Mouse (Mus musculus): ENCODE measurements around the gene Capn1.

The Capn1 gene

DNA sequence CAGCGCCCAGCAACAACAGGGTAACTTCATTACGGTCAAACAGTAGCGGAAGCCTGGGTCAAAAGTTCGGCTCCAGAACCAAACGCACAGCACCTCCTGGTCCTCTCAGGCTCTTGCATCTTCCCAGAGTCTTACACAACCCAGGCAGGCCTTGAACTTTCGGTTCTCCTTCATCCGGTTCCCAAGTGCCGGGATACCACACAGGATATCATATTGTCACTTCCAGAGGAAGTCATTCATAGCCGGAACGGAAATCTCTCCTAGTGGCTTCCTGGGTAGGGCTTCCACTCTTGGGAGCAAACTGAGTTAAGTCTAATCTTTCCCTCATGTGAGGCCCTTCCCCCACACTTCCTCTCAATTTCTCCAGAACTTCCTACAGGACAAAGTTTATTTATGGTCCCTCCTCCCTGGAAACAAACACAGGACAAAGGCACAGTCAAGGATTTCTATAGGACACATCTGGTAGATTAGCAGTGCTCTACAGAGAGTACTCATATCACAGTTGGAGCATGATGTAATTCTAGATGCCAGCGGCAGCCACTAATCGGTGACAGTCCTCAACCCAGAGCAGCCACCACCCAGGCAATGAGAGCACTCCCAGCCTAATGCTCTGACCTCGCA is 63.5 kb downstream of the Capn1 start:
- no peak for DNase-seq (ENCODE audit: low spot score)

DNA sequence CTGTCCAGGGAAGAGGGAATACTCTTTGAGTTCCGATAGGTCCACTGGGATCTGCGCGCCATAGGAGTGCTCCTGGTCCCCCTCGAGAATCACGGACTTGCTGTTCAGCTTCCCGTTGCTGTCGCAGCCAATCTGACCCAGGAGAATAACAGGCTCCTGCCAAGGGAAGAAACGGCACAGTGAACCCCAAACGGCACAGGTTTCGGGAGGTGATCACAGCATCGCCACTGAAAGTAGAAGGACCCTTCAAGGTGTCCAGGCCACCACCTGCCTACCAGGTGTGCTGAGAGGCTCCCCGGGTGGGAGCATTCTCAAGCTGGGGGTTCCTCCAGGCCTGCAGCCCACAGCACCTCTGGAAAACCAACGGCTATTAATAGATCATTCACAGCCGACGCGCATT is 64.1 kb downstream of the Capn1 start:
- DNase-seq (ENCODE audit: low spot score), result no peak

DNA sequence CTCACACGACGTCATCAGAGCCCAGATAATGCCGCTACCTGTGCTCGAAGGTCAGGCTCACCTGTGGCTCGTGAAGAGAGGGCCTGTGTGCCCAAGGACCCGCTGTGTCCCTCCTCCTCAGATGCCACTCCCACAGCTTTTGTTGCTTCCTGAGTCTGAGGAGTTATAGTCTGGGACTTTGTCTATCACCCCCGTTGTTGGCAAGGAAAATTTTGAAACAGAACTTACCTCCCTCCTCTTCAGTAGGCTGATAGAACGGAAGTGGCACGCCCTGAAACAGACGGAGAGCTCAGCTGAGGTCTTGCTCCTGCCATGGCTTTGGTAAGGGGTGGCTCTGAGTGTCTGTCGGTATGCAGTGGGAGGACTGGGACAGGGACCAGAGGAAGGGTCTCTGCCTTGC is 65.5 kb downstream of the Capn1 start:
- DNase-seq (ENCODE audit: low spot score), result no peak

DNA sequence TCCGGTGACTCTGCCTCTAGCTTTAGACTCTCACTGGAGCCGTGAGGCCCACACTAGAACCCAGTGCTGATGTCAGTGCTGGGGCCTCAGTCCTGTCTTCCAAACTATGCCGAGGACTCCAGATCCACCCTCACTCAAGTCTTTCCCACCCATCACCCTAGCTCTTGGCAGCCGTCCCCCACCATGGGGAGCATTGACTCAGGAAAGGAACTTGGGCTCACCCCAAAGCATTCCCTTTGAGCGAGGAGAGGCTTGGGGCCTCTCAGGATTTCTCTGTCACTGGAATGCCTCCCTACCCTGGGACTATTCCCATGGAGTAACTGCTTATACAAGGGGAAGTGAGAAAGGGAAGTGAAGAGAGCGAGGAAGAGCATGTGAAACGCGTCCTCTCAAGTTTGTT is 69.8 kb downstream of the Capn1 start:
- DNase-seq (ENCODE audit: low spot score), result no peak

DNA sequence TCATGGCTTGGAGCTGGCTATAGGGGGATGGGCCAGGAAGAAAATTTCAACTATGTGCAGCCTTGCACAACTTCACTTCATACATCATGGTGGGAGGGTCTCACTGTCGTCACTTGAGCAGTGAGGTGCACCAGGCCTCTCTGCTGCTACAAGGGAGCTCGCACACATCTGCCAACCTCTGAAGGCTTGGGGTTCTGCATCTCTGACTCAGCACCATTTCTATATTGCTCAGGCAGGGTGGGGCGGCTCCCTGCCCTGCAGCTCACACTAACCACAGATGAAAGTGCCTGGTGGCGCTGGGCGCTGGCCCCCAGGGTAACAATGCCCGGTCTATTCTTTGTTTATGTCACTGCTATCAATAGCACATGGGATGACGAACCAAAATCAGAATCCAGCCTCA is 70.7 kb downstream of the Capn1 start:
- peak; percentile 61 for DNase-seq (ENCODE audit: low spot score)

DNA sequence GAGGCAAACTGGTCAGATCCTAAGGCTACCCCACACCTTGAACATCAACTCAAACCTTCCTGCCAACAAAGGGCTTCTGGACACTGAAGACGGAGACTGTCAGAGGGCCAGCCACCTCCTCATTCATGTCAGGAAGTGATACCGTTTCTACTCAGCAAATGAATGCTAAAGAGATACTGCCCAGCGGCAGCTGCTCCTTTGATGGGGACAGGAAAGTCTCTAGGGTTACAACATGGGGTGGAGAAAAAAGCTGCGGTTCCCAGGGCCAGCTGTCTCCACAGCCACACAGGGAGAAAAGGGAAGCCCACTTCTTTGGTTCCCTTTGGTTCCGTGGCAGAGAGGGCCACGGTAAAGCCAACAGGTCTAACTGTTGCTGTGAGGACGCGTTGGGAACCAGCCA is 71.6 kb downstream of the Capn1 start:
- no peak for DNase-seq (ENCODE audit: low spot score)

DNA sequence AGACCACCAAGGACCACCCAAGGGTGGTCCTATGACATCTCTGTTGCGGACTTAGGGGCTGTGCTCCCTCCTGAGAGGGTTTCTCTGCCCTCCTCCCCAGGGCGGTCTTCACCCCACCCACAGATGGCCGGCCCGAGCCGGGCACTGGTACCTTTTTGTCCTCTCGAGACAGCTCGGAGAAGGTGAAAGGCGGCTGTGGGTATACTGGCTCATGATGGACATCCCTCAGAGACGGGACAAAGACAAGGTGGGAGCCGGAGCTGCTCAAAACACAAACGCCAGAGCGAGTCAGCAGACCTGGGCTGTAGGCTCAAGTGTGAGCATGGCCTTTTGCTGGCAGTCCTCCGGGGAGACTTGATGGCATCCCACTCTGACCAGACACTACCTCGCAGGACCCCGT is 72.3 kb downstream of the Capn1 start:
- DNase-seq (ENCODE audit: low spot score), result no peak

DNA sequence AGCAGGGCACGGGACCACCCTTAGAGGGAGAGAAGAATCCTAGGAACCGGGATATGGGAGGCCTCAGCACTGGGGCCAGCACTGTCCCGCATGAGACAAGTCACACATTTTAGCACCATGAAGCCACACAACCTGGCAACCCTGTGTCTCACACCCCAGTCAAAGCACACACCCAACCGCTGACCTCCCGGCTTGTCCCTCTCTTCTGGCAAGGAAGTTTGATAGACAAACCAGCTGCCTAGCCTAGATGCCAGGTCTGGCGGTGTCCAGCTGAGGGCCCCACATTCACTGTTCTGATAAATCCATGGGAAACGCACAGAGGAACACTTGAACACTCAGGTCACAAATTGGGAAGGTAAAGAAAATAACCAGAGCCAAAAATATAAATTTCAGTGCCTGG is 73.1 kb downstream of the Capn1 start:
- DNase-seq (ENCODE audit: low spot score), result no peak

DNA sequence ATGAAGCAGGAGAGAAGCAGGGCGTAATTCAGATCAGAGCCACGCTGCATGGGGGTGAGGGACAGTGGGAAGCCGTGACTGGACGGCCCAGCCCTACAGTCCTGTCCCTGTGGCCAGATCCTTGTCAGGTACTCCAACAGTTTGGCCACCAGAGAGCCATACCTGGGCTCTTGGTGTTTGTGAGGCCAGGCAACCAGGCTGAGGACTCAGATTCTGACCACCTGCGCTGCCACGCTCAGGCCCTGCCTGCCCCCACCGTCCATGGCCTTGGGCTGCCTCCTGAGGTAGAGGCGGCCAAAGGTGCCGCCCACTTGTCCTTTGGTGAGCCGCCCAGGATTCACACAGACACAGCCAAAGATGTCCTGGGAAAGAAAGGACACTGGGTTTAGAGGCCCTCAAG is 75.0 kb downstream of the Capn1 start:
- DNase-seq (ENCODE audit: low spot score), result no peak

DNA sequence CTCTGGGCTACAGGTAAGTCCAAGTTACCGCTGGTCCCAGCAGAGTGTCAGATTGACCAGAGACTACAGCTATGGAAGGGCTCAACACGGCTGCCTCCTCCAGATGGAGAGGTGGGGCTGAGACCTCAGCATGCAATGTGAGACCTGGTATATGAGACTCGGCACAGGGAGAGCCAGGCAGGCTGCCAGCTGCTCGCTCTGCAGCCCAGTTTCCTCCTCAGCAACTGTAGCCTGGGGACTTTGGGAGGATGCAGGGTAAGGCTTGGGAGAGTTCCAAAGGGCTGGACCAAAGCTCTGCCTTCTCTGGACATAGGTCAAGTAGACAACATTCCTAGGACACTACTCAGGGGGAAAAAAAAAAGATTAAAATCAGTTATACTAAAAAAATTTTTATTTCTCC is 75.5 kb downstream of the Capn1 start:
- peak; percentile 96 for DNase-seq (ENCODE audit: low spot score)

DNA sequence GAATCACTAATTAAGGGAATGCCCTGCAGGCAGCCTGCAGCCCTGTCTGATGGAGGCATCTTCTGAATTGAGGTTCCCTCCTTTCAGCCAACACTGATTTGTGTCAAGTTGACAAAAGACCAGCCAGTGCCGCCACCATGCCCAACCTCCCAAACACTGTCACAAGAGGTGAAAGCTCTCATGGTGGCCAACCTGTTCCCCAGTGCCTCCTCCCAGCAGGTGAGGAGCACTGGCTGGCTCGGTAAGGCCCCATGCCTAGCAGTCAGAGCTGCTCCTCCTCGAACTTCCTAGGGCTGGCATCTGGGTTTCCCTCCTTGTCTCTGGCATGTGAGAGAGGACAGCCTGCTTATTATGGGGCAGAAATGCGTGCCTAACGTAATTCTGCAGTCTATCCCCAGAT is 76.0 kb downstream of the Capn1 start:
- DNase-seq (ENCODE audit: low spot score), result no peak
